Mouse (Mus musculus): Measurements from ENCODE around the gene Isoc2a. TPM values are rescaled to one million over a fixed set of nuclear protein-coding genes. Genes with fewer than 3 reads are reported as not detected.

Gene Isoc2a
- polyA plus RNA-seq, 1 experiment from 2014 or later: 1.5 TPM

DNA sequence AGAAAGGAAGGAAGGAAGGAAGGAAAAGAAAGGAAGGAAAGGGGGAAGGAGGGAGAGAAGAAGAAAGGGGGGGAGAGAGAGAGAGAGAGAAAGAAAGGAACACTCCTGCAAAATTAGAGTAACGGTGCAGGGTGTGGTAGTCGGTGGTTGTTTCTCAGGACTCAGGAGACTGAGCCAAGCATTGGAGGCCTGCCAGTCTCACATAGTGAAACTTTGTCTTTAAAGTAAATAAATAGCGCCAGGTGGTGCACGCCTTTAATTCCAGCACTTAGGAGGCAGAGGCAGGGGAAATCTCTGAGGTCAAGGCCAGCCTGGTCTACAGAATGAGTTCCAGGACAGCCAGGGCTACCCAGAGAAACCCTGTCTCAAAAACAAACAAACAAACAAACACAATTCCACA is 9.7 kb downstream of the Isoc2a start:
- H3K9ac ChIP-seq (ENCODE audit: low read length): no peak overlapping the region
- no peak for ATAC-seq (ENCODE audit: insufficient number of reproducible peaks, insufficient read depth, low FRiP score, low read depth)
- no peak overlapping the region for H3K4me3 ChIP-seq (ENCODE audit: control insufficient read depth in 1 of 2, insufficient read depth in 1 of 2, low read depth in 1 of 2, low read length in 2 of 2)
- no peaks in the 10 kb centered on the region for H3K27me3 ChIP-seq (ENCODE audit: control insufficient read depth, insufficient read depth, low read length)
- no peaks in the 10 kb centered on the region for H3K9me3 ChIP-seq (ENCODE audit: control insufficient read depth, low read length)
- no peaks in the 10 kb centered on the region for H3K4me1 ChIP-seq (ENCODE audit: control insufficient read depth in 2 of 2, insufficient read depth in 2 of 2, low read length in 2 of 2)
- no peaks in the 10 kb centered on the region for H3K36me3 ChIP-seq (ENCODE audit: control insufficient read depth, insufficient read depth, low read length)
- H3K27ac ChIP-seq (replicated peaks in 1 of 2; ENCODE audit: control insufficient read depth in 1 of 2, insufficient read depth in 1 of 2, low read depth in 2 of 2, low read length in 2 of 2): no peak overlapping the region
- no peak overlapping the region for H3K4me2 ChIP-seq (ENCODE audit: low read length)
- WGBS: 65% methylated on average over 4 of the region's 4 CpGs

DNA sequence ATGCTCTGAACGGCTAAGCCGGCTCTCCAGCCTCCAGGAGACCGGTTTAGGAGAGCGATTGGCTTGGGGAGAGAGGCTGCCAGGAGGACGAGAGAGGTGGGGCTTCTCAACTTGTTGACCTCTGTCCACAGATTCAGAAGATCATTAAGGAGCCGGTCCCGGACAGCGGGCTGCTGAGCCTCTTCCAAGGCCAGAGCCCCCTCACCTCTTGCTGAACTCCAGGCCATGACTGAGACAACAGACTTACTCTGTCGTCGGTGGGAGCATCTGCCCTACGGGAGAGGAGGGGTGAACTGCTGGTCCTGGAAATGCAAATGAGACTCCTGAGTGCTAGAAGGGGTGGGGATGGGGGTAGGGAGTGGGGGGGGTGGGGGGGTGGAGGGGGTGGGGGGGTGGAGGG is 18.2 kb downstream of the Isoc2a start:
- WGBS: 65% methylated on average over 11 of the region's 11 CpGs
- H3K27ac ChIP-seq (replicated peaks in 1 of 2; ENCODE audit: control insufficient read depth in 1 of 2, insufficient read depth in 1 of 2, low read depth in 2 of 2, low read length in 2 of 2): no peak overlapping the region
- H3K4me3 ChIP-seq (ENCODE audit: control insufficient read depth in 1 of 2, insufficient read depth in 1 of 2, low read depth in 1 of 2, low read length in 2 of 2): no peak overlapping the region
- ATAC-seq (ENCODE audit: insufficient number of reproducible peaks, insufficient read depth, low FRiP score, low read depth): no peak
- H3K9me3 ChIP-seq (ENCODE audit: control insufficient read depth, low read length): no peaks in the 10 kb centered on the region
- no peak overlapping the region for H3K4me2 ChIP-seq (ENCODE audit: low read length)
- H3K9ac ChIP-seq (ENCODE audit: low read length): no peak overlapping the region
- H3K27me3 ChIP-seq (ENCODE audit: control insufficient read depth, insufficient read depth, low read length): no peaks in the 10 kb centered on the region
- 0 out of 2 replicates have a peak, but pooled peaks cover 10% of the 10 kb centered on the region for H3K36me3 ChIP-seq (ENCODE audit: control insufficient read depth, insufficient read depth, low read length)
- H3K4me1 ChIP-seq (ENCODE audit: control insufficient read depth in 2 of 2, insufficient read depth in 2 of 2, low read length in 2 of 2): peaks cover 3 to 9% of the 10 kb centered on the region in 2 experiments; a peak in 3 of 4 replicates

GRCm38 (mm10) chr7:4898851-4899648 is 22.1 kb downstream of the Isoc2a start:
- H3K4me3 ChIP-seq (ENCODE audit: control insufficient read depth in 1 of 2, insufficient read depth in 1 of 2, low read depth in 1 of 2, low read length in 2 of 2): peak overlapping the region; percentile 28 to 39
- 0 out of 2 replicates have a peak, but pooled peaks cover 2% of the 10 kb centered on the region for H3K36me3 ChIP-seq (ENCODE audit: control insufficient read depth, insufficient read depth, low read length)
- H3K4me1 ChIP-seq (ENCODE audit: control insufficient read depth in 2 of 2, insufficient read depth in 2 of 2, low read length in 2 of 2): peaks cover 3 to 17% of the 10 kb centered on the region in 2 experiments; a peak in 3 of 4 replicates
- 18% methylated on average over 14 of the region's 18 CpGs for WGBS
- no peak; the same call in 1 of the 2 replicates for ATAC-seq (ENCODE audit: insufficient number of reproducible peaks, insufficient read depth, low FRiP score, low read depth)
- peak overlapping the region; percentile 64 for H3K9ac ChIP-seq (ENCODE audit: low read length)
- peak overlapping the region; percentile 70 for H3K4me2 ChIP-seq (ENCODE audit: low read length)
- 0 out of 2 replicates have a peak, but pooled peaks cover 4% of the 10 kb centered on the region for H3K9me3 ChIP-seq (ENCODE audit: control insufficient read depth, low read length)
- H3K27me3 ChIP-seq (ENCODE audit: control insufficient read depth, insufficient read depth, low read length): no peaks in the 10 kb centered on the region
- H3K27ac ChIP-seq (replicated peaks in 1 of 2; ENCODE audit: control insufficient read depth in 1 of 2, insufficient read depth in 1 of 2, low read depth in 2 of 2, low read length in 2 of 2): no peak overlapping the region

- H3K4me2 ChIP-seq (ENCODE audit: low read length): peak overlapping the region; percentile 70
- WGBS: 5% methylated on average over 19 of the region's 19 CpGs
- 0 out of 2 replicates have a peak, but pooled peaks cover 4% of the 10 kb centered on the region for H3K9me3 ChIP-seq (ENCODE audit: control insufficient read depth, low read length)
- no peaks in the 10 kb centered on the region for H3K27me3 ChIP-seq (ENCODE audit: control insufficient read depth, insufficient read depth, low read length)
- H3K4me3 ChIP-seq (ENCODE audit: control insufficient read depth in 1 of 2, insufficient read depth in 1 of 2, low read depth in 1 of 2, low read length in 2 of 2): peak overlapping the region; percentile 28 to 39
- peak overlapping the region; percentile 33 to 79; a peak in 3 of 4 replicates for H3K27ac ChIP-seq (replicated peaks in 1 of 2; ENCODE audit: control insufficient read depth in 1 of 2, insufficient read depth in 1 of 2, low read depth in 2 of 2, low read length in 2 of 2)
- peak; percentile 70; the same call in 1 of the 2 replicates for ATAC-seq (ENCODE audit: insufficient number of reproducible peaks, insufficient read depth, low FRiP score, low read depth)
- no peaks in the 10 kb centered on the region for H3K36me3 ChIP-seq (ENCODE audit: control insufficient read depth, insufficient read depth, low read length)
- peaks cover 3 to 17% of the 10 kb centered on the region in 2 experiments; a peak in 3 of 4 replicates for H3K4me1 ChIP-seq (ENCODE audit: control insufficient read depth in 2 of 2, insufficient read depth in 2 of 2, low read length in 2 of 2)
- peak overlapping the region; percentile 64 for H3K9ac ChIP-seq (ENCODE audit: low read length)
These were observed 22.9 kb downstream of the Isoc2a start for GRCm38 (mm10) chr7:4899649-4900522.

- H3K27me3 ChIP-seq (ENCODE audit: control insufficient read depth, insufficient read depth, low read length): no peaks in the 10 kb centered on the region
- 17% methylated on average over 11 of the region's 11 CpGs for WGBS
- no peaks in the 10 kb centered on the region for H3K36me3 ChIP-seq (ENCODE audit: control insufficient read depth, insufficient read depth, low read length)
- H3K4me2 ChIP-seq (ENCODE audit: low read length): peak overlapping the region; percentile 70
- H3K9ac ChIP-seq (ENCODE audit: low read length): peak overlapping the region; percentile 64
- ATAC-seq (ENCODE audit: insufficient number of reproducible peaks, insufficient read depth, low FRiP score, low read depth): no peak
- H3K4me3 ChIP-seq (ENCODE audit: control insufficient read depth in 1 of 2, insufficient read depth in 1 of 2, low read depth in 1 of 2, low read length in 2 of 2): peak overlapping the region; percentile 14 to 39
- H3K9me3 ChIP-seq (ENCODE audit: control insufficient read depth, low read length): 0 out of 2 replicates have a peak, but pooled peaks cover 4% of the 10 kb centered on the region
- peak overlapping the region; percentile 33 to 79; a peak in 3 of 4 replicates for H3K27ac ChIP-seq (replicated peaks in 1 of 2; ENCODE audit: control insufficient read depth in 1 of 2, insufficient read depth in 1 of 2, low read depth in 2 of 2, low read length in 2 of 2)
- peaks cover 3 to 17% of the 10 kb centered on the region in 2 experiments; a peak in 3 of 4 replicates for H3K4me1 ChIP-seq (ENCODE audit: control insufficient read depth in 2 of 2, insufficient read depth in 2 of 2, low read length in 2 of 2)
These were observed 23.5 kb downstream of the Isoc2a start for GRCm38 (mm10) chr7:4900523-4900851.

DNA sequence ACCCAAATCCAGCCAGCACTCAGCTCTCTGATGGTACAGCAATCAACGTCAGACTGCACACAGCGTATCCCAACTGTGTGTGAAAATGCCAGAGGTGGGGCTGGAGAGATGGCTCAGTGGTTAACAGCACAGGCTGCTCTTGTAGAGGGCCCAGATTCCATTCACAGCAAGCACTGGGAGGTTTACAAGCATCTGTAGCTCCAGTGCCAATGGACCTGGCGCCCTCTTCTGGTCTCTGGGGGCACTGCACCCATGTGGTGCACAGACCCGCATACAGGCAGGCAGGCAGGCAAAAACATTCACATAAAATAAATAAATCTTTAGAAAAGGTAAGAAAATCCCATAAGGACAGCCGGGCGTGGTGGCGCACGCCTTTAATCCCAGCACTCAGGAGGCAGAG is 24.2 kb downstream of the Isoc2a start:
- Histone ChIP-seq H3K4me1 (ENCODE audit: control insufficient read depth in 2 of 2, insufficient read depth in 2 of 2, low read length in 2 of 2) (peaks cover 3 to 17% of the 10 kb centered on the region in 2 experiments; a peak in 3 of 4 replicates), H3K27me3 (ENCODE audit: control insufficient read depth, insufficient read depth, low read length) (no peaks in the 10 kb centered on the region), H3K9me3 (ENCODE audit: control insufficient read depth, low read length) (0 out of 2 replicates have a peak, but pooled peaks cover 4% of the 10 kb centered on the region), H3K4me3 (ENCODE audit: control insufficient read depth in 1 of 2, insufficient read depth in 1 of 2, low read depth in 1 of 2, low read length in 2 of 2) (peak overlapping the region in 1 of 2 experiments; percentile 39; a peak in 1 of 4 replicates), H3K4me2 (ENCODE audit: low read length) (peak overlapping the region; percentile 70), H3K9ac (ENCODE audit: low read length) (no peak overlapping the region), H3K36me3 (ENCODE audit: control insufficient read depth, insufficient read depth, low read length) (no peaks in the 10 kb centered on the region), H3K27ac (replicated peaks in 1 of 2; ENCODE audit: control insufficient read depth in 1 of 2, insufficient read depth in 1 of 2, low read depth in 2 of 2, low read length in 2 of 2) (peak overlapping the region in 1 of 2 experiments; percentile 79; a peak in 1 of 4 replicates)
- ATAC-seq (ENCODE audit: insufficient number of reproducible peaks, insufficient read depth, low FRiP score, low read depth): no peak
- 54% methylated on average over 8 of the region's 8 CpGs for whole genome bisulfite sequencing

GRCm38 (mm10) chr7:4902404-4902803 is 25.5 kb downstream of the Isoc2a start:
- Histone ChIP-seq H3K36me3 (ENCODE audit: control insufficient read depth, insufficient read depth, low read length) (no peaks in the 10 kb centered on the region), H3K27me3 (ENCODE audit: control insufficient read depth, insufficient read depth, low read length) (no peaks in the 10 kb centered on the region), H3K9ac (ENCODE audit: low read length) (no peak overlapping the region), H3K9me3 (ENCODE audit: control insufficient read depth, low read length) (0 out of 2 replicates have a peak, but pooled peaks cover 4% of the 10 kb centered on the region), H3K4me1 (ENCODE audit: control insufficient read depth in 2 of 2, insufficient read depth in 2 of 2, low read length in 2 of 2) (peaks cover 6 to 20% of the 10 kb centered on the region in 2 experiments; a peak in 3 of 4 replicates), H3K27ac (replicated peaks in 1 of 2; ENCODE audit: control insufficient read depth in 1 of 2, insufficient read depth in 1 of 2, low read depth in 2 of 2, low read length in 2 of 2) (no peak overlapping the region), H3K4me3 (ENCODE audit: control insufficient read depth in 1 of 2, insufficient read depth in 1 of 2, low read depth in 1 of 2, low read length in 2 of 2) (no peak overlapping the region), H3K4me2 (ENCODE audit: low read length) (no peak overlapping the region)
- no peak for ATAC-seq (ENCODE audit: insufficient number of reproducible peaks, insufficient read depth, low FRiP score, low read depth)
- 73% methylated on average over 9 of the region's 9 CpGs for WGBS
